Mouse (Mus musculus) erythroblast, adult 5-6 weeks (primary cell): ENCODE data around the gene Ranbp10. TPM values are rescaled to one million over a fixed set of nuclear protein-coding genes. Genes with fewer than 3 reads are reported as not detected.

Experiments used
- ATAC-seq: replicated peaks from 2 replicates; pipeline ENCODE4 v1.8.0; 2016; ENCODE audit warnings: moderate number of reproducible peaks, mild to moderate bottlenecking, moderate TSS enrichment, inconsistent platforms; ENCODE audit not compliant: poor library complexity, low FRiP score, severe bottlenecking
- total RNA-seq, 2 experiments: library from RNA; stranded (forward) in 1 of 2; stranded (reverse) in 1 of 2; fragments of 150-400 nt in 1 of 2; fragments of 200-764, 138-1000 nt in 1 of 2; gene quantifications; 2 replicates each; pipeline versions ENCODE4 v1.2.3 to v1.2.4; 2015 to 2017; ENCODE audit warnings: low replicate concordance in 2 of 2

Gene Ranbp10
- total RNA-seq, 2 experiments from 2014 or later, result 514 to 620 TPM

DNA sequence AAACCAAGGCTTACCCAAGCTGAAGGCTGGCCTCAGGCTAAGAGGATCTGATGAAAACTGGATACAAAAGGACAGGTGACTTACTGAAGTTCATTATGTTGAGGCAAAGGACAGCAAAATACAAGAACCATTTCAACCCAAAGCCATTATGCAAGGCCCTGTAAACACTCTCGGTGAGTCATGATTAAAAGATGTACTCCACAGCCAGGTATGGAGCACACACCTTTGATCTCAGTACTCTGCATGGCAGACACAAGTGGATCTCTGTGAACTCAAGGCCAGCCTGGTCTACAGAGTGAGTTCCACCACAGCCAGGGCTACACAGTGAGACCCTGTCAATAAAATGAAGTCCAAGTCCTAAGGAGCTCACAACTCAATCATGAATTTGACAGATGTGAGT is 31.4 kb downstream of the Ranbp10 start:
- ATAC-seq, result no peak

DNA sequence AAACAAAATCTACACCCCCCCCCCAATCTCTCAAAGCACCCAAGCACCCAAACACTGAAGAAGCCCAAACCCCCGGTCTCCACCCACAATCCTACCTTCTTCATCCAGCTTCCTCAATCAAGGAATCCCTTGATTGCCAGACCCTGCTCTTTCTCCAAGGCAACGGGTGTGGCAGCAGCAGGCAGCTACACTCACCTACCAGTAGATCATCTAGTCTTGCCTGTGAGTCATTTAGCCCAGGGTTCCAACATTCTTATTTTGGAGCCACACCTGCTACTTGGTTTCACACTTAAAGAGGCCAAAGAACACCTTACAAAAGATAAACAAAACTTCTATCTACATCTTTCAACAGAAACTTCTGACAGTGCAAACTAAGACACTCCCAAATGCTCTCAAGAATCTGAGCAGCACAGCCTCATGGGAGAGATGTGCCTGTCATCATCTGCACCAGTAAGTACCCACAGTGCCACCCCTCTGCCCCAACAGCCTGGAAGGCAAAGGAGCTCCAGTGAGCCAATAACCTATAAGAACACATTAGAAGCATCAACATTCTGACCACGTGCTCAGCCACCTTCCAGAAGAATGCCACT is 33.0 kb downstream of the Ranbp10 start:
- ATAC-seq, result no peak

DNA sequence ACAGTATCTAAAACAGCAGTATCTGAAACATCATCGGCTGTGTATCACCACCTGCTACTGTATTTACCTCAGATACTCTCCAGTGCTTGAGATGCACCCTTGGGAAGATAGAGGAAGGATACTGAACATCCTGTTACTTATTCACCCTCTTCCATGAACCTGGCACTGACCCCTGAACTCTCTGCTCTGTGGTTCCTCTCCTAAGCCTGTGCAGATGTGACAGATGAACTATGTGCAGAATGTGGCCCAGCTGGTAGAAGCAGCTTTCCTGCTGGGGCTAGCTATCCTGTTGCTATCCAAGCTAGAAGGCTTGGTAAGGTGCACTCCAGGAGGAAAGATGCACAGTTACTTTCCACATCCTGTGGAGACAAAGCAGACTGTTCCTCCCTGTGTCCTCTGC is 33.8 kb downstream of the Ranbp10 start:
- ATAC-seq, result no peak

DNA sequence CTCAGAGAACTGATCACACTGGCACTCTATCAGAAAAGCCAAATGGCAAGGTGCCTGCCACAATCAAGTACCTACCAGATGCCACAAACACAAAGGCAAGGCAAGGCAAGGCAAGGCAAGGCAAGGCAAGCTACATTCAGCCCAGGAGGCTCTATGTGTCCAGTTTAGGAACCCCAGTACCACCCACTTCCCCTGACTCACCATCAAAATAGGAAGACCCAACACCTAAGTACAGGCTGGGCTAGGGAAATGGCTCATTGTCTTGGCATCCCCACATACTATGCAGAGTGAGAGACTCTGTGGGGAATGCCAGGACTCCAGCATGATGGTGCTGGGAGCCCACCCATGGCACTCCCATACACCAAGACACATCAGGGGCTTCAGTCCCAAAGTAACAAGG is 37.5 kb downstream of the Ranbp10 start:
- ATAC-seq, result no peak

DNA sequence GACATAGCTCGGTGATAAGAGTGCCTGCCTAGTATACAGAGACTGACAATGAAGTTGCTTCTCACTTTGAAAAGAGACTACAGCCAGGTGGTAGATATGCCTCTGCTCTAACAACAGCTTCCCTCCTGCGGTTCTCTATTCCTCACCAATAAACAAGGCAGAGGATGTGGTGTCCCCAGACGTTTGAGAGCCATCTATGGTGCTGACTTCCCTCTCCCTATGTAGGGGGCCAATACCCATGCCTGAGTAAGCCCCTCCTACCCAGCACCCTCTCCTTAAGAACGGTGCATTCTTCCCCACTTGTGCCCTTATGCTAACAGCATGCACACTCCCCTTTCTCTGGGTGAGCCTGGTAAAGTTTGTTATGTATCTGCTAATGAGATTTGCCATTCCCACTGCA is 38.2 kb downstream of the Ranbp10 start:
- ATAC-seq, result no peak

DNA sequence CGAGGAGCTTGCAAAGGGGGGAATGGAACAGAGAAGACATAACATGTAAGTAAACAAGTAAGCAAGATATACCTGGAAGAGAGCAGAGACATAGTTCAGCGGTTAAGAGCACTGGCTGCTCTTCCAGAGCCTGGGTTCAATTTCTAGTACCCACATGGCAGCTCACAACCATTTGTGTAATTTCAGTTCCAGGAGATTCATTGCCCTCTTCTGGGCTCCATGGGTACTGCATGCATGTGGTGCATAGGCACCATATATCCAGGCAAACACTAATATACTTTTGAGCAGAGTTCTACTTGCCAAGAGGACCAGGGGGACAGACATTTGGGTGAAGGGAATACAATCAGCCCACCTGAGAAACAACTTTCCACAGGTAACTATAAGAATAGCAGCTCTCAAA is 38.9 kb downstream of the Ranbp10 start:
- ATAC-seq, result peak; percentile 48; the same call in 1 of the 2 replicates

DNA sequence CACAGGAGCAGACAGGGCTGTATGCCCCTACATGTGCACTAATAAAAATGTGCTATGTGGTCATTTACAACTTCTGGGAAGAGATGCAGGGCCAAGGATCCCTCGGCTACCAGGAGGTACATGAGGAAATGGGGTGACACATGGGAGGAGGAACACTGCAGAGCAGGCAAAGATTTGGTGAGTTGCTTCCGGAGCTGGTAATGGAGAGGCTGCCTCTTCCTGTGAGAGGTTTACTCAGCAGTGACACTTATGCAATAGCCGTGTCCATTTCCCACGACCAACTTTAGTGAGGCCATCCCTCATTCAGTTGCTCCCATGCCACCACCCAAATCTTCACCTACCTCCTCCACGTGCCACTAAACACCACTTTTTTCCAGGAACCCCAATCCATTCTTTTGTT is 46.9 kb downstream of the Ranbp10 start:
- ATAC-seq, result no peak

DNA sequence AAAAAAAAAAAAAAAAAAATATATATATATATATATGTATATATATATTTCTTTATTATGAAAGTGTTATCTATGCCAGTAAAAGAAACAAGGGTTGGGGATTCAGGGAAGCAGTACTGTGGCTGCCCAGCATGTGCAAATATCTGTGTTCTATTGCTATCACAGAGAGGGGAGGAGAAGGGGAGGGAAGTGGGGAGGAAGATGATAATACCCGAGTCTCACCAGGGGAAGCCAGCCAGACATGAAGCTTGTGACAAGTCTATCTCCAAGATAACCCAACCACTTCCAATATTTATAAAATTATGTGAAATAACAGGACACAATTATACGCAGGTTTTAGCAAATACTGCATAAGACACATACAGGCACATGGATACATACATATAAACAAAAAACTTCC is 49.3 kb downstream of the Ranbp10 start:
- ATAC-seq, result no peak

DNA sequence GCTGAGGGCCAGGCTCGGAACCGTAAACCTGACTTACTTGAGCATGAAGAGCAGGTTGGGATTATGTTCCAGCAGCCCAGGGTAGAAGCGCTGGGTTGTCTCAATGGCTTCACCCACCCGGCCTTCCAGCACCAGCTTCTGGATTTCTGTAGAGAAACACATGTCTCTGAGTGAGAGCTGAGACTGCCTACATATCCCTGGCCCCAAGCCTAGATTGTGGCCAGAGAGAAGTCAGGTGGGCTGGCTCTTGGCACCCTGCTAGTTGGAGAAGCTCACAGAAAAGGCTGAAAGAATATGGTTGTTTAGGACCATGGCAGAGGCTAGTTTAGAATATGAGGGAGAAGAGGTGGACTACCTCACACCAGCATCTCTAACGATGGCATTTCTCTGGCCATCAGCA is 52.7 kb downstream of the Ranbp10 start:
- ATAC-seq, result no peak

DNA sequence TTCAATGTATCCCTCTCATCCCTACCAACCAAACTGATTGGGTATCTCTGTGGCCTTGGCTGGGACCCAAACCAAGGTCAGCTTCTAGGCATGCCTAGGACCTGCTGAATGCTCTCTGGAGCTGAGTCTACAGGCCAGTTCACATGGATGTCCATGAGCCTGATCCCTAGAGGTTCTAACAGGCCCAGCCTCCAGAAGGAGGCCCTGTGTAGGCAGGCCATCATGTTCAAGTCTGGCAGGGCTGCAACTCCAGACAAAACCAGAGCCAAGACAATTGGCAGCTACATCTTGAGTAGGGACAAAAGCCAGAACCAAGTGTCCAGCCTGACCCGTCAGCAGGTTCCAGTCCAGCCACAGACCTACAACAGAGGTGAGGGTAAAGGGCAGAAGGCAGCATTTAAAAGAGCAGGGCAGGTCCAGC is 53.7 kb downstream of the Ranbp10 start:
- no peak for ATAC-seq

DNA sequence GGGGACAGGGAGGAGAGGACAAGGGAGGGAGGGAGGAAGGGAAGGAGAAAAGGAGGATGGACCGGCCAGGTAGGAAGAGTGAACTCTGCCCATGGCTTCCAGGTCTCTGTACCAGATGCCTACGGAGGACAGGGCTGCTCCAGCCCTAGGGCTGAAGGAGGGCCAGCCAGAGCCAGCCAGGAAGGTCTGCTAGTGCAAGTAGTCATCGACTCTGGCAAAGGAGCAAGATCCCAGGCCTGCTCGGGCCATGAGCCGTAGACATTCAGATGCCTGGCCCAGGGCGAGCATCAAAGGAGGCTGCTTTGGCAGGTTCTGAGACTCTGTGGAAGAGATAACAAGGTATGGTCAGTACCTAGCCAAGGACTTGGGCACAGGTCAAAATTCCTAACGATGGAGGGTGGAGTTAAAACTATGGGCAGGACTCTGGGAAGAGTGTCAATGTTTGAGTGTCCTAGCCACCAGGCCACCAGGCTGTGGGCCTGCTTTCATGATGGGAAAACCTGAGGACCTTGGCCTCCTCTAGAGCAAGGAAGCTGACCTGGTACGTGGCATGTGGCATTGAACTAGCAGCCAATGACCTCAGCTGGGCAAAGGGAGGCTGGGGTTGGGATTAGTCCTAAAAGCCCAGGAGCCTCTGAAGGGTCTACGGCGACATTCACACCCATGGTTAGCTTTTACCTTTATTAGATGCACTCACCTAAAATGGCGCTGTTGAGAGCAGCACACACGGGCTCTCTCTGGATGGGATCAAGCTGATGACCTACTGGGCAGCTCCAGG is 55.6 kb downstream of the Ranbp10 start:
- no peak for ATAC-seq

DNA sequence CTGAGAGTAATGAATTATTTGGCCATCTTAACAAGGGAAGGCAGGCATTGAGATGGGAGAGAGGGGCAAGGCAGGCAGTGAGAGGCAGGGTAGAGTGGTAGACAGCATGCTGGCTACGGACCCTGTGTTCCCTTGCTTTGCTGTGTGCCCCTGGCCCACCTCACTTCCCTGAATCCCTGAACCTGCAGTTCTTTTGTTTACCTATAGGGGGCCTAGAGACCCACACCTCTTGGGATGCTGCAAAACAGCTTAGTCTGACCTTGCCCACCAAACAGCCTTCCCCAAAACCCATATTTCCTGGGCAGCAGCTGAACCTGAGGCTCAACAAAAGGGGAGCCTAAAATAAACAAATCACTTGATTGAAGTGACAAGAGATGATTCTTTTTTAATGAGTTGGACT is 56.5 kb downstream of the Ranbp10 start:
- no peak for ATAC-seq

DNA sequence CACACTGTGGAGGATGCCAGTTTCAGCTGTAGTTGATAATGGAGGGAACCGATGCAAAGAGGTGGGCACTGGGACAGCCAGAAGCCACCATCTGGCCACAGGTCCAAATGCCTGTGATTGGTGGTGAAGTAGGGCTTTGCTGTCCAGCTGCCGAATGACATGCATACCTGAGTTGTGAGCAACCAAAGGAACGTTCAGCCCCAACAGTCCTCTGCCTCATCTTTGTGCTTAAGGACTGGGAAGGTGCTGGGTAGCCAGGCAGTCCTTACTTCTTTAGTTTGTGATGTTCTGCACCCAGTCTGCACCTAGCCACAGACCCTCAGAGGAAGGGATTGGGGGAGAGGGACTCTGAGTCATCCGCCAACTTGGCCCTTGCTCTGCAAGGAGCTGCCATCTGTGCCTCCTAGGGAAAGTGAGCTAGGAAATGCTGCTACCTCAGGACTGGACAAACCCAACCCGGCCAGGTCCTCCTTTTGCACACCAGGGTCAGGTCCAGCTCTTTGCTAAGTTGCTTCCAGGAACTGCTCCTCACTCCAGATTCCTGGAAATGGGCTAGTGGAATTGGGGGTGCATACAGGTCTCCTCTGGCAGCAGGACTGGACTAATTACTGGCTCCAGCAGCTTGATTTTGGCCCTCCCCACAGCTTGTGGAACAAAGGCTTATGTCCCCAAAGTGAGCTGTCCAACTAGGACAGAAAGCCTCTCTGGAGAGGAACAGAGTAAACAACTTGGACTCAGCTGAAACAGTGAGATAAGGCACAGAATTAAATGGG is 58.5 kb downstream of the Ranbp10 start:
- 0 out of 2 replicates have a peak, but pooled peaks have one; percentile 10 for ATAC-seq

DNA sequence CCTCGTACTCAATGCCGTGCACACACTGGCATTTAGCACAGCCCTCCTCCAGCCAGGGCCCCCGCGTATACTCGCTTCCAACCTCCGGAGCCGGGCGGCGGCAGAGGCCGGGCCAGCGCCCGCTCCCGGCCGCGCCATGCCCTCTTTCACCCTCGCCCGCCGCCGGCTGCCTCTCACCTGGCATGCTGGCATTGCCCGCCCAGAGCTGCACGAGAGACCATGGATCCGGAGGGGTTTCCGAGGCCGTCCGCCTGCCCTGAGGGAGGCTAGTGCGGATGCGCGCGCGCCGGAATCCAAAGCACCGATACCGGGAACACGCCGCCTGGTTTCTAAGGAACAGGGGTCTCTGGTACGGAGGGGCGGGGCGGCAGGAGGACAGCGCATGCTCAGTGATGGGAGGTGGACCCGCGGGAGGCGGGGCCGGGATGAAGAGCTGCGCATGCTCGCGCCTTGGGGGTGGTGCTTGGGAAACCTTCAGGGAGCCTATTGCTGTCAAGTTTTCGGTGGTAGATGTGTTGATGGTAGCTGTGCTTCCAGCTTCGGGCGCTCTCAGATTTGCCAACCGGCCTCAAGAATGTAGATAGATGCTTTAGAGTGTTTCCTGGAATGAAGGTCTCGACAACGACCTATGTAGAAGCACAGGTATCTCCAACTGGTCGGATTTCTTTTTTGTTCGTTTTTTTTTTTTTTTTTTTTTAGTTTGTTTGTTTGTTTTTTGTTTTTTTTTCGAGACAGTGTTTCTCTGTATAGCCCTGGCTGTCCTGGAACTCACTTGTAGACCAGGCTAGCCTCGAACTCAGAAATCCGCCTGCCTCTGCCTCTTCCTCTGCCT is 68.7 kb downstream of the Ranbp10 start, which contains the start of gene Gfod2:
TSS of gene Gfod2 (minus strand) at position 388 of the 832 bp plus-strand sequence.
- peak; percentile 99 for ATAC-seq

DNA sequence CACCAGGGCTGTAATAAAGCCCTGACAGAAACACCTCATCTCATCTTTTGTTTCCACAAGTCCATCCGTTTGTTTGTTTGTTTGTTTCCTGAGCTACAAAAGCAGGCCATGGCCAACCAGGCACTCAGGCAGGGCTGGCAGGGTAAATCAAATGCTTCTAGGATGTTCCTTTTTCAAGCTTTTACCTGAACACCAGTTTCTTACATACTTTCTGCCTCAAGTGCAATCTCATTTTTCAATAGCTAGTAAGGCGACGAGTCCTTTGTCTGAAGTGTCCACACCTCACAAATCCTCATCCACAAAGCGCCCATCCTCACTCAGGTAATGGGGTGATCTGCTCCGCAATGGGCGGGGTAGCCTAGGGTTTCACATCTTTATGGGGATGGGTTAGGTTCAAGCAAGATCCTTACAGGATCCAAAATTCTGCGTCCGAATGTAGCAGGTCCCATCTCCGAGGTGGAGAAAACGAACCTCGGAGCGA is 69.3 kb downstream of the Ranbp10 start:
- no peak for ATAC-seq

DNA sequence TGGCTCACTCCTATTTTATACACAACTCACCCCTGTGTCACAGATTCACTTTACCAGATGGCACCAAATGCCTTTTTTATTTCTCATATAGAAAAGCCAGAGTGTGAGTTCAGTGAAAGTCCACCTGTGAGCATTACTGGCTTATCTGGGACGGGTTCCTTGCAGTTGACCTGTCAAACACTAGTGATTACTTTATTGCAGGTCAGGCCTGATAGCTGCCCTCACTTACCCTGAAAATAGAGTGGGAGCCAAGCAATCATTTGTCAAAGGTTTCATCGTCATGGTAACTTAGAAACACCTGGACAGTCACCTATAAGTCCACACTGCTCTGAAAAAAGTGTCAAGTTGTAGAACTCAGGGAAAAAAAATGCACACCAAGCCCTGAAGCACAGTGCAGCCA is 72.5 kb downstream of the Ranbp10 start:
- ATAC-seq, result no peak

DNA sequence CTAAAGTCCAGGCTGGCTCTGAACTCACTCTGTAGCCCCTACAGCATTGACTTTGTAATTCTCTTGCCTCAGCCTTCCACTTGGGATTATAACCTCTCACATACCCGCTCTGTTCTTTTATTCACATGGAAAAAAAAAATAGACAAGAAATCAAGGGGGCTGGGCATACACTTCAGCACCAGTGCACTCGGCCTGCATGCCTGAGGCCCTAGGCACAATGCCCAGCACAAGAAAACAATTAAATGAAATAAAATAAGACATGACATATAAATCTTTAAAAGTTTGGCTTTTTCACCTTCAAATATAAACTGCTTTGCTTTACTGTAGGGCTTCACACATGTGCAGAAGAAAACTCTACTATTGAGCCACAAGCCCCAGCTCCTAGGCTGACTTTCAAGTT is 73.2 kb downstream of the Ranbp10 start:
- ATAC-seq, result no peak

DNA sequence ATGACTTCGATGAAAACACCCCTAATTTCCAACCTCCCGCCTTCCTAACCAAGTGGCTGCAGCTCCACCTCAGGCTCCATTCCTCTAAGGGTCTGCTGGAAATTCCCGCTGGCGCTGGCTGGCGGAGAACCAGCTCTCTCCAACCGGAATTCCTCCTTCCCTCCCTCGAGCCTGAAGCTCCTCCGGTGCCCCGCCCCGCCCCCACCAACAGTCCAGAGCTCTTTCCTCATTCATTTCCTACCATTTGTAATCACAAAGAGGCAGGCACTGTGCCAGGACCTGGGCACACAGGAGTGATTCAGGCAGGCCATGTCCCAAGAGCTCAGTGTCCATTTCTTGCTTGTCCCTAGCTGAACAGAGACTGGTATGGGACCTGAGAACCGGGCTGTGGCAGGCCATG is 76.5 kb downstream of the Ranbp10 start:
- no peak for ATAC-seq

DNA sequence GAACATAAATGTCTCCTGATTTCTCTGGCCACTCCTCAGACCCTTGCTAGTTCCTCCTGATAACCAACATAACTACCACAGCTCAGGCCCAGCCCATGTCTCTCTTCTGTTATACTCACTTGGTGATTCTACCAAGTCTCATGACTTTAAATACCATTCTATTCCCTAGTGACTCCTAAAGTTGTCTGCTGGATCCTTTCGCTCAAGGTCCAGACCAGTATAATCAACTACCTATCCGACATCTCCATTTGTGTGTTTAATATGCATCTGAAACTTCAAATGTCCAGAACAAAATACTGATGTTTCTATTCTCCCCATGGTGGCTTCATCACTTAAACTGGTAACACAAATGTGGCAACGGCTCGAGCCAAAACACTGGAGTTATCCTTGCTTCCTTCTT is 83.8 kb downstream of the Ranbp10 start:
- ATAC-seq, result no peak

DNA sequence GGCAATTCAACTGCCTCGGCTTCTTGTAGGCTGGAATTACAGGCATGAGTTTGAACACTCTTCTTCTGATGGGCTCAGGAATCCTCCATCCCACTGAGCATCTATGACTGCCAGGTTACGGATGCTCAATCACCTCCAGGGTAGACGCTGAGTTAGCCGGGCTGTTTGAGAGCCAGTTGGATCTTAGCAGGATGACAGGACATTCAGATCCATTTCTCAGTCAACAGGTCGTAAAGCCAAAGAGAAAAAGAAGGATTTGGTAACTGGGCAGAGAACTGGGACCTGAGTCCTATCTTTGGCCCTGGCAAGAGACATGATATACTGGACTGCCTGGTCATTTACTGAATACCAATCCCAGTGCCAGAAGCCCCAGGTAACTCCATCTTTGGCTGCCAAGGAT is 87.9 kb downstream of the Ranbp10 start:
- no peak for ATAC-seq
